Mouse (Mus musculus) adipose tissue, adult 10 weeks (tissue): ENCODE measurements around the gene Agbl2. TPM values are rescaled to one million over a fixed set of nuclear protein-coding genes. Genes with fewer than 3 reads are reported as not detected.

Experiments
- polyA plus RNA-seq: library from polyadenylated mRNA; stranded (reverse); fragments of 350-450 nt; fragmentation: Illumina TruSeq; extraction: RNeasy Lipid Tissue Mini Kit (QIAGEN cat#74804); gene quantifications from one replicate; pipeline ENCODE4 v1.2.3, GENCODE M21; 2014; ENCODE audit warnings: low read depth, low replicate concordance

The Agbl2 gene
- polyA plus RNA-seq: 2.7 TPM

DNA sequence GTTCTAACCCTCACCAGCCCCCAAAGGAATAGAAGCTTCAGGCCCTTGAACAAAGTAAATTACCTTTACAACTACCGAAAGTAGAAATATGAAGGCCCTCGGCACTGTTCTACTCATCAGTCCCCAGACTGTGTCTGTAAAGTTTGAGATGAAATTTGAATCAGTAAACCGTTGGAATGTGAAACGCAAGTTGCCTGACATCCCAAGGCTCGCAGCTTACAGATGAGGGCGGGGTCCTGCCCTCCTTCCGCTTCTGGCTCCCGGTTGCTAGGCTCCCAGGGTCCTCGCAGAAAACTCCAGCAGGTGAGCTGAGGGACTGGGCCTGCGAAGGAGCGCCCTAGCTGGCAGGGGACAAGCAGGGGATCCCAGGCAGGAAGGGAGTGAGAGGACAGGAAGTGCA, at the start of gene Agbl2:
TSS of gene Agbl2 (plus strand) at position 270 of the 400 bp plus-strand sequence.

DNA sequence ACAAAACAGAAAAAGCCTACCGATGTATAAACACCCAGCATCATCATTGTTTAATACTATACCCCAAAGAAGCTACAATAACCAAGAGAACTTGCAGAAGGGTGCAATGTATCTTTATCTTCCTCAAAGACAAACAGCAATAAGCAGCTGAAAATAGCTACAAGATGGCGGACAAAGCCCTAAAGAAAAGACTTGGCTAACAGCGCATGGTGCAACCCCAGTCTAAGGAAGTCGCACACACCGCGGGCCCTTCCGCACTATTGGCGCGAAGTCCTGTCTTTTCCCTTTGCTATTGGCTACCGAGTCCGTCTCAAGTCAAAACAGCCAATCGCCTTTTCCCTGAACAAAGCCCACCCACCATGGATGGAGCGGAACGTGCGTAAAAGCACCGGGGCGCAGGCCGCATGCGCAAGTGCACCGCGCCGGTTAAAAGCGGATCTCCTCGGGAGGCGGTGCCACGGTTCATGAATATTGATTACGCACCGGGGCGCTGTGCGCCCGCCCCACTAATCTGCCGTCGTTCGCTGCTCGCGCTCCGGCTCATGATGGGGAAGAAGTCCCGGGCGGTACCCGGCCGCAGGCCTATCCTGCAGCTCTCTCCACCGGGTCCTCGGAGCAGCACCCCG, 37.4 kb upstream of the Agbl2 start, which contains the start of gene Fnbp4:
TSS of gene Fnbp4 (plus strand) at position 318 of the 626 bp plus-strand sequence.

DNA sequence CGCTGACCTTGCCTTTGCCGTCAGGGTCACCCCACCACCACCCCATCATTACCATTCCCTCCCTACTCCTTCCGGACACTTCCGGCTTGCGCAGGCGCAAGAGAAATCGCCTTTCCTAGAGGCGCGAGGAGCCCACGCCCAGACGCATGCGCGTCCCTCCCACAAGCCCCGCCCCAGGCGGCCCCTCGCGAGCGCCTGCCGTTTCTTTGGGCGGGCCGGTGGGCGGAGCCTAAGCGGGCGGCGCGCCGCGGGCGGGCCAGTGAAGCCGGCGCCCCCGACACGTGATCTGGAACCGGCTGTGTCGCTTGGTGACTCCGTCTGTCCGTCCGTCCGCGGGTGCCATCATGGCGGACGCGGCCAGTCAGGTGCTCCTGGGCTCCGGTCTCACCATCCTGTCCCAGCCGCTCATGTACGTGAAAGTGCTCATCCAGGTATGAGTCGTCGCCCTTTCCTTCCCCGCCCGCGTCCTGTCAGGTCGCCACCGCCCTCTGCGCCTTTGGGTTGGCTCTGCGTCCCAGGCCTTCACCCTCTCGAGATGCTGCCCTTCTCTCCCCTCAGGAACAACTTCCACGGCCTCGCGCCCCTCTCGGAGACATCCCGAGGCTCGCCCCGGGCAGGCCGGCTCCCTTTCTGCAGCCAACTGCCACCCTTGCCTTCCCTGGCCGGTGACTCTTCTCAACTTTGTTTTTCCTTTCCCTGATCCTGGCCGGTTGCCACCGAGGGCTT, 64.6 kb downstream of the Agbl2 start, which contains the start of gene Mtch2:
TSS of gene Mtch2 (plus strand) at position 201 of the 726 bp plus-strand sequence.

Other genes starting within 250 kb of the Agbl2 start
- gene Ptprj, start 202.1 kb upstream of the Agbl2 start, polyA plus RNA-seq: 18.5 TPM
- gene Nup160, start 105.5 kb upstream of the Agbl2 start, polyA plus RNA-seq: 9.6 TPM
- 58.7 TPM for gene Fnbp4, start 37.4 kb upstream of the Agbl2 start, polyA plus RNA-seq
- 140 TPM for gene Mtch2, start 64.4 kb downstream of the Agbl2 start, polyA plus RNA-seq
- 8.5 TPM for gene C1qtnf4, start 103.1 kb downstream of the Agbl2 start, polyA plus RNA-seq
- gene Kbtbd4, start 122.0 kb downstream of the Agbl2 start, polyA plus RNA-seq: 15.2 TPM
- 156 TPM for gene Ndufs3, start 122.1 kb downstream of the Agbl2 start, polyA plus RNA-seq
- 47.5 TPM for gene Celf1, start 157.7 kb downstream of the Agbl2 start, polyA plus RNA-seq